Mouse (Mus musculus) kidney, adult 2 months (tissue): ENCODE measurements around the gene Fzr1.

ENCODE experiments used
- CTCF ChIP-seq: fragments of 200-500 bp; conservative IDR thresholded peaks from 2 replicates; pipeline ENCODE4 v1.5.1; 2011; ENCODE audit warnings: low read depth, mild to moderate bottlenecking, control low read depth, low read length, moderate library complexity, mixed read lengths; ENCODE audit not compliant: insufficient read depth, insufficient read length
- POLR2A ChIP-seq: fragments of 200-500 bp; IDR thresholded peaks from one replicate; pipeline ENCODE4 v1.6.1; 2011; ENCODE audit warnings: low read depth, low read length, control low read depth

DNA sequence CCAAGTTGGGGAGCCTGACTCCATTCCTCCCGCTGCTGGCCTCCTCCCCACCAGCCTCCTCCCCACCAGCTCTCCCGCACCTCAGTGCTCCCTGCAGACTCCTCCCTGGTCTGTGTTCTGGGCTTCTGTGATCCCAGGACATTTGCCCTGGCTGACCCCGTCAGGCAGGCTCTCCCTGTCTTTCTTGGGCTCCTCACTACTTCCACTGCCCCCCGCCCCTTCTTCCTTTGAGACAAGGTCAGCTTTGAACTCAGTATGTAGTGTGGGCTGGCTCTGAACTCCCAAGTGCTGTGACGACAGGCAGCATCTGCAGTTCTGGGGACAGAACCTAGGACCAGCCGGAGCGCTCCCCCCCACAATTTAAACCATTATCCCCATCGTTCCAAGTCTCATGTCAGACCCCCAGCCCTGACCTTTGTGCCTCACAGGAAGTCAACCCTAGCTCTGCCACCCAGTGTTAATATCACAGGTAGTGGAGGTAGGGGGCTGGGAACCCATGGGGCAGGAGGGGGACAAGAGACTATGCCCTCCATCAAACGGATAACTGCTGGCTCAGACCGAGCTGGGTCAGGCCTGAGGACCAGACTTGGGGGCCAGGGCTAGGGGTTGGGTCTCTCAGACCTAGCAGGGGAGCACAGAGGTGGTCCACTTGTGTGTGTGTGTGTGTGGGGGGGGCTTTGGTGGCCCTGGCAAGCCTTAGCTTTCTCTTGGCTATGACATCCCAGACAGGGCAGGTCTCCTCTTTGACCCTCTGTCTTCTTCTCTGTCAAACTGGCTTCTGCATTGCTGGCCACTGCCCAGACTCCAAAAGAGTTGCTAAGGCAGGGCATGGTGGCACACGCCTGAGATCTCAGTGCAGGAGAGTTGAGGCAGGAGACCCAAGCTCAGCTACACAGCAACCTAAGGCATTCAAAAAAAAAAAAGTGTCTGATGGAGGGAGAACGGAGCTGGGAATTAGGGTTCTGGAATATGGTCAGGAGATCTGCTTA, 39.2 kb upstream of the Fzr1 start:
- TF ChIP-seq POLR2A (no peak), CTCF (no peak)
